Mouse (Mus musculus): ENCODE measurements around the gene Ttc7b. TPM values are rescaled to one million over a fixed set of nuclear protein-coding genes. Genes with fewer than 3 reads are reported as not detected.
A peak's percentile ranks its signal among the peaks of the same experiment; 100 is the strongest.

The Ttc7b gene
- polyA plus RNA-seq, 1 experiment from 2014 or later, result 6.9 TPM

- Histone ChIP-seq H3K9ac (no peak overlapping the region), H3K36me3 (no peaks in the 10 kb centered on the region), H3K27me3 (replicated peaks) (no peaks in the 10 kb centered on the region), H3K9me3 (replicated peaks) (no peaks in the 10 kb centered on the region), H3K4me1 (replicated peaks) (peaks cover 41% of the 10 kb centered on the region), H3K4me2 (peak overlapping the region; percentile 59), H3K27ac (ENCODE audit: poor library complexity, severe bottlenecking) (peak overlapping the region; percentile 54; the same call in 1 of the 2 replicates), H3K4me3 (peak overlapping the region; percentile 20; the same call in 1 of the 2 replicates)
- ATAC-seq (ENCODE audit: insufficient number of reproducible peaks, low FRiP score), result no peak
- 78% methylated on average over 9 of the region's 9 CpGs for WGBS
These were observed 6.6 kb upstream of the Ttc7b start for GRCm38 (mm10) chr12:100527241-100527640.

- H3K4me3 ChIP-seq, result no peak overlapping the region
- H3K9me3 ChIP-seq (replicated peaks), result no peaks in the 10 kb centered on the region
- 40% methylated on average over 1 of the region's 1 CpGs for WGBS
- H3K27ac ChIP-seq (ENCODE audit: poor library complexity, severe bottlenecking), result no peak overlapping the region
- H3K4me2 ChIP-seq, result no peak overlapping the region
- peaks cover 36% of the 10 kb centered on the region for H3K4me1 ChIP-seq (replicated peaks)
- H3K27me3 ChIP-seq (replicated peaks), result no peaks in the 10 kb centered on the region
- H3K36me3 ChIP-seq, result no peaks in the 10 kb centered on the region
- no peak overlapping the region for H3K9ac ChIP-seq
- no peak for ATAC-seq (ENCODE audit: insufficient number of reproducible peaks, low FRiP score)
These were observed 5.3 kb upstream of the Ttc7b start for GRCm38 (mm10) chr12:100525939-100526338.

GRCm38 (mm10) chr12:100520077-100520793 lies 391 bp downstream of the Ttc7b start:
- Histone ChIP-seq H3K27ac (ENCODE audit: poor library complexity, severe bottlenecking) (peak overlapping the region; percentile 80), H3K4me3 (peak overlapping the region; percentile 82), H3K9ac (peak overlapping the region; percentile 92), H3K4me2 (peak overlapping the region; percentile 89), H3K4me1 (replicated peaks) (peaks cover 34% of the 10 kb centered on the region), H3K9me3 (replicated peaks) (no peaks in the 10 kb centered on the region), H3K36me3 (no peaks in the 10 kb centered on the region), H3K27me3 (replicated peaks) (no peaks in the 10 kb centered on the region)
- ATAC-seq (ENCODE audit: insufficient number of reproducible peaks, low FRiP score), result peak; percentile 78
- 6% methylated on average over 75 of the region's 76 CpGs for WGBS

GRCm38 (mm10) chr12:100519684-100520076 lies 946 bp downstream of the Ttc7b start:
- Histone ChIP-seq H3K9me3 (replicated peaks) (no peaks in the 10 kb centered on the region), H3K36me3 (no peaks in the 10 kb centered on the region), H3K4me1 (replicated peaks) (peaks cover 34% of the 10 kb centered on the region), H3K27me3 (replicated peaks) (no peaks in the 10 kb centered on the region), H3K4me3 (peak overlapping the region; percentile 82), H3K4me2 (peak overlapping the region; percentile 89), H3K27ac (ENCODE audit: poor library complexity, severe bottlenecking) (no peak overlapping the region), H3K9ac (peak overlapping the region; percentile 92)
- no peak for ATAC-seq (ENCODE audit: insufficient number of reproducible peaks, low FRiP score)
- 54% methylated on average over 7 of the region's 7 CpGs for WGBS

GRCm38 (mm10) chr12:100517371-100517770 lies 3.3 kb downstream of the Ttc7b start:
- no peak overlapping the region for H3K4me3 ChIP-seq

GRCm38 (mm10) chr12:100516161-100516838 lies 4.3 kb downstream of the Ttc7b start:
- WGBS, result 93% methylated on average over 1 of the region's 1 CpGs
- Histone ChIP-seq H3K27ac (ENCODE audit: poor library complexity, severe bottlenecking) (no peak overlapping the region), H3K9ac (no peak overlapping the region), H3K4me1 (replicated peaks) (peaks cover 47% of the 10 kb centered on the region), H3K4me3 (no peak overlapping the region), H3K27me3 (replicated peaks) (no peaks in the 10 kb centered on the region), H3K36me3 (peaks cover 12% of the 10 kb centered on the region), H3K9me3 (replicated peaks) (no peaks in the 10 kb centered on the region), H3K4me2 (no peak overlapping the region)
- ATAC-seq (ENCODE audit: insufficient number of reproducible peaks, low FRiP score), result no peak

More at GRCm38 (mm10) chr12:100517371-100517770, 3.3 kb downstream of the Ttc7b start:
- H3K27ac ChIP-seq (ENCODE audit: poor library complexity, severe bottlenecking), result no peak overlapping the region
- peaks cover 3% of the 10 kb centered on the region for H3K36me3 ChIP-seq
- no peak overlapping the region for H3K4me2 ChIP-seq
- 73% methylated on average over 9 of the region's 9 CpGs for WGBS
- no peaks in the 10 kb centered on the region for H3K27me3 ChIP-seq (replicated peaks)
- no peak for ATAC-seq (ENCODE audit: insufficient number of reproducible peaks, low FRiP score)
- H3K9ac ChIP-seq, result no peak overlapping the region
- no peaks in the 10 kb centered on the region for H3K9me3 ChIP-seq (replicated peaks)
- H3K4me1 ChIP-seq (replicated peaks), result peaks cover 45% of the 10 kb centered on the region

GRCm38 (mm10) chr12:100515493-100515892 lies 5.1 kb downstream of the Ttc7b start:
- H3K27ac ChIP-seq (ENCODE audit: poor library complexity, severe bottlenecking), result no peak overlapping the region
- ATAC-seq (ENCODE audit: insufficient number of reproducible peaks, low FRiP score), result no peak
- H3K36me3 ChIP-seq, result peaks cover 20% of the 10 kb centered on the region
- 78% methylated on average over 4 of the region's 4 CpGs for WGBS
- H3K4me3 ChIP-seq, result no peak overlapping the region
- H3K9ac ChIP-seq, result no peak overlapping the region
- H3K4me1 ChIP-seq (replicated peaks), result peaks cover 44% of the 10 kb centered on the region
- H3K27me3 ChIP-seq (replicated peaks), result no peaks in the 10 kb centered on the region
- H3K9me3 ChIP-seq (replicated peaks), result no peaks in the 10 kb centered on the region
- no peak overlapping the region for H3K4me2 ChIP-seq

GRCm38 (mm10) chr12:100514611-100515010 lies 6.0 kb downstream of the Ttc7b start:
- no peaks in the 10 kb centered on the region for H3K27me3 ChIP-seq (replicated peaks)
- no peaks in the 10 kb centered on the region for H3K9me3 ChIP-seq (replicated peaks)
- no peak overlapping the region for H3K4me3 ChIP-seq
- no peak overlapping the region for H3K27ac ChIP-seq (ENCODE audit: poor library complexity, severe bottlenecking)
- no peak for ATAC-seq (ENCODE audit: insufficient number of reproducible peaks, low FRiP score)
- H3K36me3 ChIP-seq, result peaks cover 22% of the 10 kb centered on the region
- peaks cover 49% of the 10 kb centered on the region for H3K4me1 ChIP-seq (replicated peaks)
- H3K9ac ChIP-seq, result no peak overlapping the region
- H3K4me2 ChIP-seq, result no peak overlapping the region
- 69% methylated on average over 1 of the region's 1 CpGs for WGBS

- Histone ChIP-seq H3K4me1 (replicated peaks) (peaks cover 42% of the 10 kb centered on the region), H3K4me3 (no peak overlapping the region), H3K36me3 (peaks cover 22% of the 10 kb centered on the region), H3K4me2 (no peak overlapping the region), H3K9ac (peak overlapping the region; percentile 4; the same call in 1 of the 2 replicates), H3K27me3 (replicated peaks) (no peaks in the 10 kb centered on the region), H3K27ac (ENCODE audit: poor library complexity, severe bottlenecking) (0 out of 2 replicates have a peak overlapping the region, but pooled peaks have one; percentile 1), H3K9me3 (replicated peaks) (no peaks in the 10 kb centered on the region)
- 74% methylated on average over 5 of the region's 5 CpGs for WGBS
- ATAC-seq (ENCODE audit: insufficient number of reproducible peaks, low FRiP score), result no peak
These were observed 7.5 kb downstream of the Ttc7b start for GRCm38 (mm10) chr12:100513131-100513530.

- no peak for ATAC-seq (ENCODE audit: insufficient number of reproducible peaks, low FRiP score)
- H3K4me1 ChIP-seq (replicated peaks), result peaks cover 42% of the 10 kb centered on the region
These were observed 8.0 kb downstream of the Ttc7b start for GRCm38 (mm10) chr12:100512641-100513040.

GRCm38 (mm10) chr12:100509615-100510282 lies 10.9 kb downstream of the Ttc7b start:
- Histone ChIP-seq H3K9ac (no peak overlapping the region), H3K27ac (ENCODE audit: poor library complexity, severe bottlenecking) (no peak overlapping the region), H3K4me3 (no peak overlapping the region), H3K9me3 (replicated peaks) (no peaks in the 10 kb centered on the region), H3K4me2 (no peak overlapping the region), H3K27me3 (replicated peaks) (no peaks in the 10 kb centered on the region), H3K36me3 (peaks cover 22% of the 10 kb centered on the region), H3K4me1 (replicated peaks) (peaks cover 32% of the 10 kb centered on the region)
- no peak for ATAC-seq (ENCODE audit: insufficient number of reproducible peaks, low FRiP score)
- WGBS, result 82% methylated on average over 9 of the region's 9 CpGs

More at GRCm38 (mm10) chr12:100512641-100513040, 8.0 kb downstream of the Ttc7b start:
- WGBS, result 56% methylated on average over 9 of the region's 9 CpGs
- H3K27ac ChIP-seq (ENCODE audit: poor library complexity, severe bottlenecking), result 0 out of 2 replicates have a peak overlapping the region, but pooled peaks have one; percentile 1
- no peaks in the 10 kb centered on the region for H3K9me3 ChIP-seq (replicated peaks)
- H3K4me3 ChIP-seq, result no peak overlapping the region
- no peak overlapping the region for H3K9ac ChIP-seq
- peaks cover 22% of the 10 kb centered on the region for H3K36me3 ChIP-seq
- no peak overlapping the region for H3K4me2 ChIP-seq
- H3K27me3 ChIP-seq (replicated peaks), result no peaks in the 10 kb centered on the region
